Mouse (Mus musculus) embryonic fibroblast, embryonic 13.5 days (primary cell): ENCODE data around the gene Smim14. TPM values are rescaled to one million over a fixed set of nuclear protein-coding genes. Genes with fewer than 3 reads are reported as not detected.

Experiments
- H3K27ac ChIP-seq: 2 replicates; pipeline ENCODE4 v1.5.1; 2012; ENCODE audit warnings: low read length, control low read depth, inconsistent platforms; ENCODE audit not compliant: insufficient read depth
- H3K4me1 ChIP-seq: 2 replicates; pipeline ENCODE4 v1.6.1; 2011; ENCODE audit warnings: low read length; ENCODE audit not compliant: control insufficient read depth, insufficient read depth
- H3K4me3 ChIP-seq: 2 replicates; pipeline ENCODE4 v1.5.1; 2011; ENCODE audit warnings: mild to moderate bottlenecking, control low read depth, low read length; ENCODE audit not compliant: insufficient read depth
- CTCF ChIP-seq: IDR thresholded peaks from 2 replicates; pipeline ENCODE4 v1.5.1; 2011; ENCODE audit warnings: mild to moderate bottlenecking, control low read depth, low read length, moderate library complexity, borderline replicate concordance; ENCODE audit not compliant: insufficient read depth
- POLR2A ChIP-seq: IDR thresholded peaks from 2 replicates; pipeline ENCODE4 v1.6.1; 2011; ENCODE audit warnings: low read depth, mild to moderate bottlenecking, control low read depth, low read length, moderate library complexity
- polyA plus RNA-seq: library from polyadenylated mRNA; stranded (reverse); fragments of >200 nt; gene quantifications from 2 replicates; pipeline ENCODE4 v1.2.4, GENCODE M21; 2011; ENCODE audit warnings: low read depth; ENCODE audit not compliant: missing spikeins, insufficient read length

Gene Smim14
- polyA plus RNA-seq, 1 experiment, result 110 TPM

- H3K27ac ChIP-seq, result no peak overlapping the region
- no peak overlapping the region for H3K4me3 ChIP-seq
- TF ChIP-seq POLR2A (no peak), CTCF (no peak)
- H3K4me1 ChIP-seq, result peaks cover 2% of the 10 kb centered on the region; the same call in 1 of the 2 replicates
These were observed 12.2 kb downstream of the Smim14 start for GRCm38 (mm10) chr5:65524831-65525230.

- TF ChIP-seq CTCF, result no peak
- no peak for TF ChIP-seq POLR2A
- Histone ChIP-seq H3K4me1 (peaks cover 2% of the 10 kb centered on the region; the same call in 1 of the 2 replicates), H3K4me3 (no peak overlapping the region), H3K27ac (no peak overlapping the region)
These were observed 15.2 kb downstream of the Smim14 start for GRCm38 (mm10) chr5:65521803-65522202.

- Histone ChIP-seq H3K4me3 (no peak overlapping the region), H3K27ac (no peak overlapping the region), H3K4me1 (peaks cover 2% of the 10 kb centered on the region; the same call in 1 of the 2 replicates)
- TF ChIP-seq CTCF (no peak), POLR2A (no peak)
These were observed 22.2 kb downstream of the Smim14 start for GRCm38 (mm10) chr5:65514635-65515278.

GRCm38 (mm10) chr5:65513506-65513905 lies 23.5 kb downstream of the Smim14 start:
- H3K4me3 ChIP-seq, result no peak overlapping the region
- H3K4me1 ChIP-seq, result peaks cover 2% of the 10 kb centered on the region; the same call in 1 of the 2 replicates
- TF ChIP-seq POLR2A (no peak), CTCF (no peak)
- no peak overlapping the region for H3K27ac ChIP-seq

- Histone ChIP-seq H3K4me3 (no peak overlapping the region), H3K4me1 (no peaks in the 10 kb centered on the region), H3K27ac (no peak overlapping the region)
- TF ChIP-seq CTCF, result no peak
- TF ChIP-seq POLR2A, result no peak
These were observed 28.6 kb downstream of the Smim14 start for GRCm38 (mm10) chr5:65508395-65508794.

GRCm38 (mm10) chr5:65505786-65506185 lies 31.2 kb downstream of the Smim14 start:
- TF ChIP-seq CTCF, result no peak
- no peak for TF ChIP-seq POLR2A
- Histone ChIP-seq H3K4me3 (no peak overlapping the region), H3K27ac (no peak overlapping the region), H3K4me1 (no peaks in the 10 kb centered on the region)

GRCm38 (mm10) chr5:65501407-65501806 lies 35.6 kb downstream of the Smim14 start:
- TF ChIP-seq POLR2A, result no peak
- TF ChIP-seq CTCF, result no peak
- Histone ChIP-seq H3K27ac (no peak overlapping the region), H3K4me3 (no peak overlapping the region), H3K4me1 (no peaks in the 10 kb centered on the region)

GRCm38 (mm10) chr5:65500231-65500630 lies 36.8 kb downstream of the Smim14 start:
- no peak for TF ChIP-seq CTCF
- TF ChIP-seq POLR2A, result no peak
- Histone ChIP-seq H3K4me1 (no peaks in the 10 kb centered on the region), H3K4me3 (no peak overlapping the region), H3K27ac (no peak overlapping the region)

- Histone ChIP-seq H3K4me1 (no peaks in the 10 kb centered on the region; the same call in 1 of the 2 replicates), H3K4me3 (peak within 1 kb of the TSS; percentile 57), H3K27ac (peak within 1 kb of the TSS; percentile 80)
- TF ChIP-seq CTCF, result no peak
- TF ChIP-seq POLR2A, result peak; percentile 78
These were observed 44.1 kb downstream of the Smim14 start, which contains the start of gene Gm43552 for GRCm38 (mm10) chr5:65492716-65493531. Gene Gm43552 (minus strand): TSS chr5:65492833.
